Mouse (Mus musculus): ENCODE data around the gene Arl10.

Gene Arl10
- long read RNA-seq, experiment 1, transcript Arl10-204 (3 exons, 654 nt): major isoform, 5 of 18 reads
- long read RNA-seq, experiment 1, partial matches to known transcripts: 2 of 18 reads
- long read RNA-seq, experiment 1, other reads (novel, unspliced or antisense): 8 of 18 reads
- long read RNA-seq, experiment 2, transcript Arl10-201 (4 exons, 1,046 nt): major isoform, 8 of 27 reads
- long read RNA-seq, experiment 2, transcript Arl10-204 (3 exons, 654 nt): minor isoform, 5 of 27 reads
- long read RNA-seq, experiment 2, partial matches to known transcripts: 3 of 27 reads
- long read RNA-seq, experiment 2, other reads (novel, unspliced or antisense): 11 of 27 reads

- intact Hi-C loops (cut with DNase I): loop anchor here (5.0 kb wide), 1 partner anchor 47 kb away; the partner anchor contains the start of gene Faf2
Observed at GRCm38 (mm10) chr13:54574854-54575481, at the start of gene Arl10. Arl10 (plus strand) TSS chr13:54575015.

- intact Hi-C loops (cut with DNase I): no loop called here
Observed at GRCm38 (mm10) chr13:54527140-54527539, 47.7 kb upstream of the Arl10 start.

- intact Hi-C loops (cut with DNase I): no loop called here
Observed at GRCm38 (mm10) chr13:54532134-54532533, 42.7 kb upstream of the Arl10 start.

GRCm38 (mm10) chr13:54548036-54548435 lies 26.8 kb upstream of the Arl10 start:
- intact Hi-C loops (cut with DNase I): no loop called here

GRCm38 (mm10) chr13:54556176-54556575 lies 18.6 kb upstream of the Arl10 start:
- intact Hi-C loops (cut with DNase I): no loop called here

GRCm38 (mm10) chr13:54556796-54557195 lies 18.0 kb upstream of the Arl10 start:
- intact Hi-C loops (cut with DNase I): no loop called here

GRCm38 (mm10) chr13:54557652-54558051 lies 17.2 kb upstream of the Arl10 start:
- intact Hi-C loops (cut with DNase I): no loop called here

GRCm38 (mm10) chr13:54559656-54560055 lies 15.2 kb upstream of the Arl10 start:
- intact Hi-C loops (cut with DNase I): no loop called here

GRCm38 (mm10) chr13:54560608-54561007 lies 14.2 kb upstream of the Arl10 start:
- intact Hi-C loops (cut with DNase I): no loop called here

- intact Hi-C loops (cut with DNase I): no loop called here
Observed at GRCm38 (mm10) chr13:54562562-54562961, 12.3 kb upstream of the Arl10 start.

GRCm38 (mm10) chr13:54564232-54565200 lies 10.3 kb upstream of the Arl10 start:
- intact Hi-C loops (cut with DNase I): no loop called here

- intact Hi-C loops (cut with DNase I): no loop called here
Observed at GRCm38 (mm10) chr13:54565201-54565581, 9.6 kb upstream of the Arl10 start, which contains the start of gene 4833439L19Rik. 4833439L19Rik (minus strand) TSS chr13:54565435.

GRCm38 (mm10) chr13:54565594-54566345 lies 9.0 kb upstream of the Arl10 start:
- intact Hi-C loops (cut with DNase I): no loop called here

GRCm38 (mm10) chr13:54568380-54568779 lies 6.4 kb upstream of the Arl10 start:
- intact Hi-C loops (cut with DNase I): no loop called here

GRCm38 (mm10) chr13:54569282-54569681 lies 5.5 kb upstream of the Arl10 start:
- intact Hi-C loops (cut with DNase I): no loop called here

GRCm38 (mm10) chr13:54570736-54571135 lies 4.1 kb upstream of the Arl10 start:
- intact Hi-C loops (cut with DNase I): no loop called here

- intact Hi-C loops (cut with DNase I): no loop called here
Observed at GRCm38 (mm10) chr13:54571637-54572036, 3.2 kb upstream of the Arl10 start.

GRCm38 (mm10) chr13:54572621-54573020 lies 2.2 kb upstream of the Arl10 start:
- intact Hi-C loops (cut with DNase I): no loop called here

GRCm38 (mm10) chr13:54575489-54575888 lies 674 bp downstream of the Arl10 start:
- intact Hi-C loops (cut with DNase I): loop anchor here (5.0 kb wide), 1 partner anchor 47 kb away; the partner anchor contains the start of gene Faf2

- intact Hi-C loops (cut with DNase I): loop anchor here (5.0 kb wide), 1 partner anchor 44 kb away; the partner anchor contains the start of gene Faf2
Observed at GRCm38 (mm10) chr13:54577652-54578507, 3.1 kb downstream of the Arl10 start.
